Mouse (Mus musculus) hindbrain, embryonic 12.5 days (tissue): Measurements from ENCODE around the gene Cd83. TPM values are rescaled to one million over a fixed set of nuclear protein-coding genes. Genes with fewer than 3 reads are reported as not detected.

Source experiments
- ATAC-seq: fragments of 200-750 bp; cut with Nextera tagmentation; 2 replicates; pipeline ENCODE4 v1.8.0; 2017; ENCODE audit warnings: moderate TSS enrichment; ENCODE audit not compliant: low FRiP score
- H3K27ac ChIP-seq: fragments of 300-500 bp; sonication (generic); 2 replicates; pipeline ENCODE4 v1.5.1; 2016; ENCODE audit warnings: mild to moderate bottlenecking
- H3K27me3 ChIP-seq: fragments of 300-500 bp; sonication (generic); 2 replicates; pipeline ENCODE4 v1.6.1; 2016; ENCODE audit warnings: mild to moderate bottlenecking
- H3K36me3 ChIP-seq: fragments of 300-500 bp; sonication (generic); 2 replicates; pipeline ENCODE4 v1.6.1; 2016; ENCODE audit warnings: mild to moderate bottlenecking
- H3K4me1 ChIP-seq: fragments of 300-500 bp; sonication (generic); 2 replicates; pipeline ENCODE4 v1.6.1; 2016
- H3K4me2 ChIP-seq: fragments of 300-500 bp; sonication (generic); replicated peaks from 2 replicates; pipeline ENCODE4 v1.6.1; 2016; ENCODE audit warnings: mild to moderate bottlenecking
- H3K4me3 ChIP-seq: fragments of 300-500 bp; sonication (generic); 2 replicates; pipeline ENCODE4 v1.5.1; 2016; ENCODE audit warnings: mild to moderate bottlenecking
- H3K9ac ChIP-seq: fragments of 300-500 bp; sonication (generic); 2 replicates; pipeline ENCODE4 v1.6.1; 2016; ENCODE audit warnings: mild to moderate bottlenecking, moderate library complexity
- H3K9me3 ChIP-seq: fragments of 300-500 bp; sonication (generic); replicated peaks from 2 replicates; pipeline ENCODE4 v1.6.1; 2016; ENCODE audit warnings: mild to moderate bottlenecking
- WGBS: fragments of 180-500 bp; shearing (Covaris S2); methylation state at CpG from one replicate; pipeline ENCODE4 v1.1.7; 2016; 5-methylcytosine and 5-hydroxymethylcytosine counted together
- polyA plus RNA-seq: library from polyadenylated mRNA; unstranded; fragments of >200 nt; fragmentation: Nextera tagmentation; extraction: Ambion mirVana; gene quantifications from 2 replicates; pipeline ENCODE4 v1.2.1, GENCODE M21; 2016

The Cd83 gene
- polyA plus RNA-seq, 1 experiment from 2014 or later, result 10.0 TPM

- Histone ChIP-seq H3K9ac (no peak overlapping the region), H3K4me3 (no peak overlapping the region), H3K27ac (no peak overlapping the region), H3K9me3 (no peaks in the 10 kb centered on the region), H3K27me3 (peaks cover 1% of the 10 kb centered on the region; the same call in 1 of the 2 replicates), H3K4me1 (peaks cover 6% of the 10 kb centered on the region; the same call in 1 of the 2 replicates), H3K4me2 (no peak overlapping the region), H3K36me3 (no peaks in the 10 kb centered on the region)
- WGBS, result 72% methylated on average over 9 of the region's 9 CpGs
- no peak for ATAC-seq
Measured at GRCm38 (mm10) chr13:43777321-43778002, 7.1 kb upstream of the Cd83 start.

DNA sequence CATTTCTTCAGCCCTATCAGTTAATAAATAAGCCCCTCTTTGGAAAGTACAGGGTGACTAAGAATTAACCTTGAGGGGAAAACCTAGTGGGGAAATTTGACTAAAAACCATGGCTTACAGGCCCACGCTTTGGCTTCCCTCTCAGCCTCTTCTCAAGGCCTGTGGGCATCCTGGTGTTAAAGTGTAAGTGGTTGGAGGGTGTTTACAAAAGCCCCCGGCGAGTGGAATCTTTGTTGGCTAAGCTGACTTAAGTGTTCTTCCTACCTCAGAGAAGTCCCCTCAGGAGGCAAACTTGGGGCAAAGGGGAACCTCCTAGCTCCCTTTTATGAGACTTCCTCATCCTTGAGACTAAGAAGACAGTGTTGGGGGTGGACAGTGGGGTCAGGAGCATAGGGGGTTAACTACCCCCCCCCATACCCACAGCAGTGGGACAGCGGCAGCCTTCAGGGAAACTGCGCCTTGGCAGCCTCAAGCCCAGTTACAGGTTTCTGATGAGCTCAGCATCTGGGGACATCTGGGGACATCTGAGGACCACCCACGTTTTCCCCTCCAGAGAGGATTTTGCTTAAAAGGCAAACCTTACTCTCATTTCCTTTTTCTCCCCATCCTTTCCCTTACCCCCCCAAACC is 6.4 kb upstream of the Cd83 start:
- Histone ChIP-seq H3K9ac (no peak overlapping the region), H3K27me3 (peaks cover 8% of the 10 kb centered on the region), H3K9me3 (no peaks in the 10 kb centered on the region), H3K36me3 (no peaks in the 10 kb centered on the region), H3K4me3 (no peak overlapping the region), H3K4me2 (no peak overlapping the region), H3K27ac (no peak overlapping the region), H3K4me1 (peaks cover 6% of the 10 kb centered on the region; the same call in 1 of the 2 replicates)
- ATAC-seq, result no peak
- 61% methylated on average over 6 of the region's 6 CpGs for WGBS

DNA sequence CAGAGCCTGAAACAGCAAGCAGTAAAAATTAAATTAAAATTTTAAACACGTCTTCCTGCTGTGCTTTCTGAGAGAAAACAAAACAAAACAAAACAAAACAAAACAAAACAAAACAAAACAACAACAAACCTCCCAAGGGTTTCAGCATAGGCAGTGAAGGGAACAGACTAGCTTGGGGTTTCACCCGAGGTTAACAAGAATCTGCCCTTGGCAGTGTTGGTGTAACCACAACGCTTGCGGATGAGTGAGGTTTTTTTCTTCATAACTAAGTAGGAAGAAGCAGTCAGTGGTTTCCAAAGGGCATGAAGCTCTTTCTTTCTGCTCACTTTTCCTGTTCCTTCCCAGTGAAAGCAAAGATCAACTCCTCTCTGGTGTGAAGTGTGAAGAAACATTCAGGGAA is 5.6 kb upstream of the Cd83 start:
- no peak overlapping the region for H3K27ac ChIP-seq
- H3K4me1 ChIP-seq, result peaks cover 3% of the 10 kb centered on the region; the same call in 1 of the 2 replicates
- WGBS, result 77% methylated on average over 4 of the region's 4 CpGs
- peaks cover 12% of the 10 kb centered on the region for H3K27me3 ChIP-seq
- no peaks in the 10 kb centered on the region for H3K36me3 ChIP-seq
- no peak for ATAC-seq
- H3K9ac ChIP-seq, result no peak overlapping the region
- no peak overlapping the region for H3K4me3 ChIP-seq
- no peaks in the 10 kb centered on the region for H3K9me3 ChIP-seq
- H3K4me2 ChIP-seq, result no peak overlapping the region

DNA sequence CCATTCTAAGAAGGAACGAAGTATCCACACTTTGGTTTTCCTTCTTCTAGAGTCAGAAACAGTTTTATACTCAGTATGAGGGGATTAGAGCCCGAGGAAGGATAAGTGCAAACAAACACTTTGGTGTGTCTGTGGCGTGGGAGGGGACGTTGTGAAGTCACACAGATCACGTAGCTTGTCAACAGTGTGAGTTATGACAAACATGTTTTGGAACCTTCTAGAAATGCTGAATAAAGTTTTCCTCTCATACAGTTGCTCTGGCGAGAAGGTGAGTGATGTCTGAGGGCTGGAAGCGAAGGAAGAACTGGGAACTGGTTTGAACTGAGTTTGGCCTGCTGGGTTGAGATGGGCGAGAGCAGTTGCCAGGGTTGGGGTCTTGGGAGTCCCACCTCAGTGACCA is 4.5 kb upstream of the Cd83 start:
- Histone ChIP-seq H3K36me3 (no peaks in the 10 kb centered on the region), H3K4me3 (no peak overlapping the region), H3K4me1 (peaks cover 6% of the 10 kb centered on the region; the same call in 1 of the 2 replicates), H3K9me3 (no peaks in the 10 kb centered on the region), H3K27ac (no peak overlapping the region), H3K4me2 (no peak overlapping the region), H3K9ac (no peak overlapping the region), H3K27me3 (peaks cover 17% of the 10 kb centered on the region)
- 90% methylated on average over 8 of the region's 8 CpGs for WGBS
- ATAC-seq, result no peak

DNA sequence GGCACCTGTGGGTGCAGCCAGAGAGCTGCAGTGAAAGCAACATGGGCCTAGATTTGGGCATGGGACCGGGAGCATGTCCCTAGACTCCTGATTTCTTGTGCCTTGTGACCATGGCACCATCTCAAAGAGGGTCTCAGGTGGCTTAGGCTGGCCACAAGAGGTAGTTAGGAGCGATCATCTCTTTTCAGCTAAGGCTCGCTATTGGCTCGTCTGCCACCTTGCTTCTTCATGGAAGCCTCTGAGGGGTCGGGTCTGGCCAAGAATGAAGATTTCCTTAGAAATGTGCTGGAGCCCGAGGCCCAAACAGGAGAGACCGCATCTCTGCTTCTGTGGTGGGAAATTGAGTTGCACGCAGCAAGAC is 1.1 kb downstream of the Cd83 start:
- 41% methylated on average over 8 of the region's 8 CpGs for WGBS
- no peak overlapping the region for H3K27ac ChIP-seq
- H3K4me2 ChIP-seq, result peak overlapping the region; percentile 94
- H3K4me3 ChIP-seq, result peak overlapping the region; percentile 58
- peaks cover 25% of the 10 kb centered on the region for H3K4me1 ChIP-seq
- H3K36me3 ChIP-seq, result no peaks in the 10 kb centered on the region
- H3K9me3 ChIP-seq, result no peaks in the 10 kb centered on the region
- H3K27me3 ChIP-seq, result peaks cover 29% of the 10 kb centered on the region
- ATAC-seq, result 0 out of 2 replicates have a peak, but pooled peaks have one; percentile 3
- H3K9ac ChIP-seq, result peak overlapping the region; percentile 73; the same call in 1 of the 2 replicates

DNA sequence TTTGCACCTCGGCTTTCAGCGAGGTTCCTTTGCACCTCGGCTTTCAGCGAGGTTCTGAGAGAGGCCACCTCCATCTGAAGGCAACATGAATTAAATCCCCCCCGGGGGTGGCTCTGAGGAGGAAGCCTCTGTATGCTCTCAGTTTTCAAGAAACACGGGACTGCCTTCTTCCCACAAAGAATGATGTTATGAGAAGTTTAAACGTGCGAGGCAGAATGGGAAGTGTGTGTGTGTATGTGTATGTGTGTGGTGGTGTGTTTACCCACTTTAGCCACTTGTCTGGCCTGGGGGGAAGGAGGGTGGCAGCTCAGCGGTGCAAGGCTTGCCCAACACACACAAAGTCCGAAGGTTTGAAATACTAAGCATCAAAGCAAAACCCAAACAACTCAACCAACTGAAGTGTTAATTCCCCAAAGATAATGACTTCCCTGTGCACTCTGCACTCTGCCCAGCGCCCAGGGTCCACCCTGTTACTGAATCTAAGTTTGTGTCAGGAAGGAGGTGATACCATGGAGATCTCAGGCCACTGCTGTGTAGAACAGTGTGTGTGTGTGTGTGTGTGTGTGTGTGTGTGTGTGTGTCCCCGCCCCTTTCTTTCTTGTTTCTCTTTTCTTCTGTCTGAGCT is 1.7 kb downstream of the Cd83 start:
- Histone ChIP-seq H3K36me3 (no peaks in the 10 kb centered on the region), H3K27ac (no peak overlapping the region), H3K4me3 (no peak overlapping the region), H3K4me1 (peaks cover 25% of the 10 kb centered on the region), H3K4me2 (peak overlapping the region; percentile 94), H3K9me3 (no peaks in the 10 kb centered on the region), H3K27me3 (peaks cover 29% of the 10 kb centered on the region), H3K9ac (no peak overlapping the region)
- 29% methylated on average over 12 of the region's 12 CpGs for WGBS
- ATAC-seq, result no peak

DNA sequence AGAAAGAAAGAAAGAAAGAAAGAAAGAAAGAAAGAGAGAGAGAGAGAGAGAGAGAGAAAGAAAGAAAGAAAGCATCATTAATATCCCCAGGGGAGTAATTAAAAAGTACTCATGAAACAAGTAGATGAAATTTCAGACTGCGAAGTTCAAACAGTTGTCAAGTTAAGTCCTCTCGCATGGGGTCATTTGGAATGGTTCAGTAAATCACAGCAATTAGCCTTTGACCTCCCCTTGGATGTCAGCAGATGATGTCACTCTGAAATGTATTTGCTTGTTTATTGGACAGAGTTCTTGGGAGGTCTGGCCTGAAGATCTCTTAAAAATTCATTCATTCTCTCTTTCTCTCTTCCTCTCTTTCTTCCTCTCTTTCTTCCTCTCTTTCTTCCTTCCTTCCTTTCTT is 2.7 kb downstream of the Cd83 start:
- Histone ChIP-seq H3K4me3 (no peak overlapping the region), H3K27me3 (peaks cover 29% of the 10 kb centered on the region), H3K9me3 (no peaks in the 10 kb centered on the region), H3K4me1 (peaks cover 25% of the 10 kb centered on the region), H3K9ac (no peak overlapping the region), H3K36me3 (no peaks in the 10 kb centered on the region), H3K27ac (no peak overlapping the region), H3K4me2 (no peak overlapping the region)
- ATAC-seq, result no peak
- 47% methylated on average over 2 of the region's 2 CpGs for WGBS

GRCm38 (mm10) chr13:43788071-43788470 is 3.5 kb downstream of the Cd83 start:
- Histone ChIP-seq H3K27ac (no peak overlapping the region), H3K4me1 (peaks cover 25% of the 10 kb centered on the region), H3K9ac (no peak overlapping the region), H3K4me3 (no peak overlapping the region), H3K36me3 (no peaks in the 10 kb centered on the region), H3K4me2 (no peak overlapping the region), H3K27me3 (peaks cover 22% of the 10 kb centered on the region), H3K9me3 (no peaks in the 10 kb centered on the region)
- WGBS, result 88% methylated on average over 8 of the region's 8 CpGs
- no peak for ATAC-seq

DNA sequence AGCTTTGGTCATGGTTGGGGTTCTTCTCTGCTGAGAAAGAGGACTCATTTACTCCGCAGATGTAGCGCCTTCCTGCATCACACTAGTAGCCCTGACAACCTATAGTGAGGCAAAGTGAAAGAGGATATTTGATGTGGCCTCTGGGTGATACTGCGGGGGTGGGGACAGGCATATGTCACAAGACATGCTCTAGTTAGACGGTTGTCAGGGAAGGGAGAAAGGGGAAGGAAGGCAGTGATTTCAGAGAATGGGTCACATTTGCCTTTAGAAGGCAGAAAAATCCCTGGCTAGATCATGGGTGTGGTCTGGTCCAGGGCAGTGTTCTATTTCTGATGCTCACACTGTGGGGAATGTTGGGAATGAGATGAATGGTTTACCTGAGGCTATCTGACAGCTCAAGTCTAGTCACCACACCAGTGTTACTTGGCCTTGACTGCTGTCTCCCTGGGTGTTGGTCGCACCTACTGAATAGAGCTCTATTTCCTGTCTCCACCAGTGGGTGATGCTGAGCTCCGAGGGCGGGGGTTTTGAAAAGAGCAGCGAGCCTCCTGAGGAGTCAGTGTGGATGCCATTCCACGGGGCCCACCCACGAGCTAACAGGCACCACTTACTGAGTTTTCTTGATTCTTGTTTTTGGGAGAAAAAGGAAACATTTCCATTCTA is 4.5 kb downstream of the Cd83 start:
- Histone ChIP-seq H3K9me3 (no peaks in the 10 kb centered on the region), H3K27ac (no peak overlapping the region), H3K4me2 (no peak overlapping the region), H3K36me3 (no peaks in the 10 kb centered on the region), H3K4me1 (peaks cover 25% of the 10 kb centered on the region), H3K9ac (no peak overlapping the region), H3K27me3 (peaks cover 17% of the 10 kb centered on the region), H3K4me3 (no peak overlapping the region)
- ATAC-seq, result no peak
- WGBS, result 75% methylated on average over 10 of the region's 10 CpGs

GRCm38 (mm10) chr13:43790229-43791001 is 5.8 kb downstream of the Cd83 start:
- 92% methylated on average over 11 of the region's 11 CpGs for WGBS
- no peaks in the 10 kb centered on the region for H3K9me3 ChIP-seq
- no peak overlapping the region for H3K9ac ChIP-seq
- H3K4me2 ChIP-seq, result no peak overlapping the region
- H3K4me3 ChIP-seq, result no peak overlapping the region
- peaks cover 9% of the 10 kb centered on the region for H3K27me3 ChIP-seq
- H3K27ac ChIP-seq, result no peak overlapping the region
- no peak for ATAC-seq
- no peaks in the 10 kb centered on the region for H3K36me3 ChIP-seq
- peaks cover 16% of the 10 kb centered on the region for H3K4me1 ChIP-seq

- Histone ChIP-seq H3K4me3 (no peak overlapping the region), H3K36me3 (no peaks in the 10 kb centered on the region), H3K4me1 (no peaks in the 10 kb centered on the region), H3K27ac (no peak overlapping the region), H3K9me3 (no peaks in the 10 kb centered on the region), H3K27me3 (peaks cover 6% of the 10 kb centered on the region; the same call in 1 of the 2 replicates), H3K4me2 (no peak overlapping the region), H3K9ac (no peak overlapping the region)
- no peak for ATAC-seq
- WGBS, result 54% methylated on average over 8 of the region's 8 CpGs
Measured at GRCm38 (mm10) chr13:43795334-43795733, 10.8 kb downstream of the Cd83 start.

DNA sequence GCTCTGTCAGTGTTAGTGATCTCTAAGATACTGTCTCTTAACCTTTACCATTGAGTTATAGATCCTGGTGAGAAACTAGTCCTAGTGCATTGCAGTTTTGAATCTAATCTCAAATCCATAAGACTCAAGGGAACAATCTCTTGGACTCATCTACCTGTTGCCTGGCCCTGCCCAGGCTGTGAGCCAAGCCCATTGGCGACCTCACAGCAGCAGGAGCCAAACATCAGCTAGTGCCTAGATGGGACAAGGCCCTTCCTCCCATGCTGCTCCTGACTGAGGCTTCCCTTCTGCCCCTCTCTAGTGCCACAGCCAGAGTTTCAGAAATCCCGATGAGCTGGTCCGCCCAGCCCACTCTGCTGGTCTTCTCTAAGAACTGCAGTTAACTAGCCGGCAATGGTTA is 14.1 kb downstream of the Cd83 start:
- H3K27me3 ChIP-seq, result peaks cover 6% of the 10 kb centered on the region; the same call in 1 of the 2 replicates
- H3K9ac ChIP-seq, result no peak overlapping the region
- no peaks in the 10 kb centered on the region for H3K4me1 ChIP-seq
- no peak for ATAC-seq
- no peak overlapping the region for H3K27ac ChIP-seq
- H3K9me3 ChIP-seq, result 0 out of 2 replicates have a peak, but pooled peaks cover 4% of the 10 kb centered on the region
- no peak overlapping the region for H3K4me3 ChIP-seq
- H3K4me2 ChIP-seq, result no peak overlapping the region
- WGBS, result 86% methylated on average over 4 of the region's 4 CpGs
- peaks cover 5% of the 10 kb centered on the region for H3K36me3 ChIP-seq
